Mouse (Mus musculus): ENCODE measurements at regions not wholly inside any gene's neighbourhood (a gene's known extent, or its start where the extent isn't known, plus 50 kb on each side); places are given as distances from the start of the nearest gene placed in this dataset.
"Not testable (repeated sequence)": the region's sequence is repeated elsewhere in the genome, so short reads cannot be mapped to it uniquely, and the experiment has no call there.

- DNase-seq (ENCODE audit: low spot score), result no peak
These were observed 50.9 kb upstream of the Hivep1 start for GRCm38 (mm10) chr13:42000966-42001365.

- no peak for DNase-seq (ENCODE audit: low spot score)
These were observed 53.9 kb upstream of the Hivep1 start for GRCm38 (mm10) chr13:41997883-41998282.

GRCm38 (mm10) chr13:41994126-41994525 lies 57.7 kb upstream of the Hivep1 start:
- no peak for DNase-seq (ENCODE audit: low spot score)

- DNase-seq (ENCODE audit: low spot score), result peak; percentile 15
These were observed 75.9 kb upstream of the Hivep1 start for GRCm38 (mm10) chr13:41975918-41976317.

- DNase-seq (ENCODE audit: low spot score), result no peak
These were observed 88.9 kb upstream of the Hivep1 start for GRCm38 (mm10) chr13:41962915-41963314.

- DNase-seq (ENCODE audit: low spot score), result not testable (repeated sequence)
These were observed 90.9 kb upstream of the Hivep1 start for GRCm38 (mm10) chr13:41960960-41961359.

- DNase-seq (ENCODE audit: low spot score), result no peak
These were observed 93.9 kb upstream of the Hivep1 start for GRCm38 (mm10) chr13:41957932-41958331.

GRCm38 (mm10) chr13:41955884-41956283 lies 95.9 kb upstream of the Hivep1 start:
- no peak for DNase-seq (ENCODE audit: low spot score)

GRCm38 (mm10) chr13:41955198-41955597 lies 96.6 kb upstream of the Hivep1 start:
- DNase-seq (ENCODE audit: low spot score), result no peak

GRCm38 (mm10) chr13:41952453-41952852 lies 99.4 kb upstream of the Hivep1 start:
- no peak for DNase-seq (ENCODE audit: low spot score)

GRCm38 (mm10) chr13:41948241-41948640 lies 100.8 kb upstream of the Adtrp start:
- peak; percentile 70 for DNase-seq (ENCODE audit: low spot score)

GRCm38 (mm10) chr13:41932313-41933100 lies 85.0 kb upstream of the Adtrp start:
- DNase-seq (ENCODE audit: low spot score), result peak; percentile 73

- DNase-seq (ENCODE audit: low spot score), result peak; percentile 73
These were observed 82.3 kb upstream of the Adtrp start for GRCm38 (mm10) chr13:41929768-41930167.

GRCm38 (mm10) chr13:41925851-41926250 lies 78.4 kb upstream of the Adtrp start:
- DNase-seq (ENCODE audit: low spot score), result not testable (repeated sequence)

GRCm38 (mm10) chr13:41925211-41925610 lies 77.7 kb upstream of the Adtrp start:
- no peak for DNase-seq (ENCODE audit: low spot score)

- no peak for DNase-seq (ENCODE audit: low spot score)
These were observed 73.7 kb upstream of the Adtrp start for GRCm38 (mm10) chr13:41921178-41921577.

- no peak for DNase-seq (ENCODE audit: low spot score)
These were observed 71.0 kb upstream of the Adtrp start for GRCm38 (mm10) chr13:41918525-41918924.

- DNase-seq (ENCODE audit: low spot score), result not testable (repeated sequence)
These were observed 68.3 kb upstream of the Adtrp start for GRCm38 (mm10) chr13:41915816-41916215.

- no peak for DNase-seq (ENCODE audit: low spot score)
These were observed 63.3 kb upstream of the Adtrp start for GRCm38 (mm10) chr13:41910736-41911135.

- DNase-seq (ENCODE audit: low spot score), result no peak
These were observed 62.8 kb upstream of the Adtrp start for GRCm38 (mm10) chr13:41910236-41910635.

- no peak for DNase-seq (ENCODE audit: low spot score)
These were observed 59.5 kb upstream of the Adtrp start for GRCm38 (mm10) chr13:41907027-41907426.

GRCm38 (mm10) chr13:41903286-41903685 lies 55.8 kb upstream of the Adtrp start:
- no peak for DNase-seq (ENCODE audit: low spot score)

- DNase-seq (ENCODE audit: low spot score), result no peak
These were observed 52.5 kb upstream of the Adtrp start for GRCm38 (mm10) chr13:41899837-41900463.

- no peak for DNase-seq (ENCODE audit: low spot score)
These were observed 51.8 kb upstream of the Adtrp start for GRCm38 (mm10) chr13:41899281-41899680.

Measured in T-cell, adult 2 months (primary cell).